Mouse (Mus musculus) intestine, postnatal 0 days (tissue): ENCODE results near the gene Snapc1. TPM values are rescaled to one million over a fixed set of nuclear protein-coding genes. Genes with fewer than 3 reads are reported as not detected.

Experiments
- ATAC-seq: fragments of 200-750 bp; cut with Nextera tagmentation; 2 replicates; pipeline ENCODE4 v1.8.0; 2017; ENCODE audit warnings: mild to moderate bottlenecking, moderate TSS enrichment, moderate library complexity
- H3K27ac ChIP-seq: fragments of 300-500 bp; sonication (generic); 2 replicates; pipeline ENCODE4 v1.5.1; 2014; ENCODE audit warnings: mild to moderate bottlenecking, low read depth, low read length, moderate library complexity
- H3K27me3 ChIP-seq: fragments of 300-500 bp; sonication (generic); replicated peaks from 2 replicates; pipeline ENCODE4 v1.6.1; 2014; ENCODE audit warnings: low read length, mixed read lengths; ENCODE audit not compliant: control insufficient read depth, insufficient read depth
- H3K36me3 ChIP-seq: fragments of 300-500 bp; sonication (generic); 2 replicates; pipeline ENCODE4 v1.6.1; 2014; ENCODE audit warnings: mild to moderate bottlenecking, moderate library complexity; ENCODE audit not compliant: control insufficient read depth, insufficient read depth
- H3K4me1 ChIP-seq: fragments of 300-500 bp; sonication (generic); replicated peaks from 2 replicates; pipeline ENCODE4 v1.6.1; 2014; ENCODE audit warnings: antibody characterized with exemption, low read length, mixed read lengths; ENCODE audit not compliant: control insufficient read depth, insufficient read depth
- H3K4me2 ChIP-seq: fragments of 300-500 bp; sonication (generic); replicated peaks from 2 replicates; pipeline ENCODE4 v1.6.1; 2014; ENCODE audit warnings: low read depth, mild to moderate bottlenecking, moderate library complexity
- H3K4me3 ChIP-seq: fragments of 300-500 bp; sonication (generic); 2 replicates; pipeline ENCODE4 v1.5.1; 2014; ENCODE audit warnings: low read depth, low read length
- H3K9ac ChIP-seq: fragments of 300-500 bp; sonication (generic); 2 replicates; pipeline ENCODE4 v1.6.1; 2014; ENCODE audit warnings: mild to moderate bottlenecking, low read depth, low read length
- H3K9me3 ChIP-seq: fragments of 300-500 bp; sonication (generic); 2 replicates; pipeline ENCODE4 v1.6.1; 2016; ENCODE audit warnings: mixed run types; ENCODE audit not compliant: control insufficient read depth
- CTCF ChIP-seq: sonication (generic); IDR thresholded peaks from 2 replicates; pipeline ENCODE4 v1.5.1; 2016; ENCODE audit warnings: low read depth, mild to moderate bottlenecking, control low read depth, antibody characterized with exemption, moderate library complexity
- WGBS: fragments of 180-500 bp; shearing (Covaris S2); extraction: QIAGEN DNeasy Blood & Tissue Kit; methylation state at CpG from one replicate; pipeline ENCODE4 v1.1.7; 2014; 5-methylcytosine and 5-hydroxymethylcytosine counted together
- polyA plus RNA-seq: library from polyadenylated mRNA; unstranded; fragments of >200 nt; fragmentation: Nextera tagmentation; extraction: Ambion mirVana; gene quantifications from 2 replicates; pipeline ENCODE4 v1.2.1, GENCODE M21; 2015

Snapc1 gene
- polyA plus RNA-seq, 1 experiment from 2014 or later: 6.7 TPM

- Histone ChIP-seq H3K27ac (no peak overlapping the region), H3K4me2 (no peak overlapping the region), H3K4me3 (no peak overlapping the region), H3K9ac (no peak overlapping the region), H3K9me3 (no peaks in the 10 kb centered on the region), H3K27me3 (no peaks in the 10 kb centered on the region), H3K36me3 (no peaks in the 10 kb centered on the region), H3K4me1 (no peaks in the 10 kb centered on the region)
- ATAC-seq: no peak
- peak; percentile 32 for TF ChIP-seq CTCF
- 82% methylated on average over 2 of the region's 2 CpGs for WGBS
These were observed 60.6 kb downstream of the Snapc1 start for GRCm38 (mm10) chr12:74024912-74025311.

Other genes starting within 250 kb of the Snapc1 start
- 25.3 and 27.0 TPM in 2 replicates for gene Hif1a, start 63.1 kb upstream of the Snapc1 start, polyA plus RNA-seq
- 4.1 and 4.7 TPM in 2 replicates for gene Gm49321, start 26.8 kb upstream of the Snapc1 start, polyA plus RNA-seq
- gene Syt16, start 33.2 kb downstream of the Snapc1 start, polyA plus RNA-seq: 1.1 and 1.2 TPM in 2 replicates